Mouse (Mus musculus) liver, embryonic 11.5 days (tissue): Measurements from ENCODE around the gene Tmem104. TPM values are rescaled to one million over a fixed set of nuclear protein-coding genes. Genes with fewer than 3 reads are reported as not detected.

Source experiments
- ATAC-seq: fragments of 200-750 bp; cut with Nextera tagmentation; replicated peaks from 2 replicates; pipeline ENCODE4 v1.8.0; 2017; ENCODE audit warnings: moderate number of reproducible peaks, mild to moderate bottlenecking, moderate TSS enrichment, moderate library complexity; ENCODE audit not compliant: low FRiP score
- DNase-seq: peaks from one replicate; pipeline ENCODE4 v3.0.0-alpha.2; 2017; ENCODE audit warnings: low spot score
- H3K27ac ChIP-seq: fragments of 300-500 bp; sonication (generic); 2 replicates; pipeline ENCODE4 v1.5.1; 2014; ENCODE audit warnings: mild to moderate bottlenecking, low read depth, low read length, control low read depth
- H3K27me3 ChIP-seq: fragments of 300-500 bp; sonication (generic); replicated peaks from 2 replicates; pipeline ENCODE4 v1.6.1; 2014; ENCODE audit warnings: low read length, mixed read lengths; ENCODE audit not compliant: control insufficient read depth, insufficient read depth
- H3K36me3 ChIP-seq: fragments of 300-500 bp; sonication (generic); 2 replicates; pipeline ENCODE4 v1.6.1; 2014; ENCODE audit warnings: mild to moderate bottlenecking, low read length, moderate library complexity, mixed read lengths; ENCODE audit not compliant: control insufficient read depth, insufficient read depth
- H3K4me1 ChIP-seq: fragments of 300-500 bp; sonication (generic); replicated peaks from 2 replicates; pipeline ENCODE4 v1.6.1; 2014; ENCODE audit warnings: low read length, mixed read lengths; ENCODE audit not compliant: control insufficient read depth, insufficient read depth
- H3K4me2 ChIP-seq: fragments of 300-500 bp; sonication (generic); 2 replicates; pipeline ENCODE4 v1.6.1; 2014; ENCODE audit warnings: mild to moderate bottlenecking, control low read depth, moderate library complexity
- H3K4me3 ChIP-seq: fragments of 300-500 bp; sonication (generic); 2 replicates; pipeline ENCODE4 v1.5.1; 2014; ENCODE audit warnings: low read depth, low read length, control low read depth
- H3K9ac ChIP-seq: fragments of 300-500 bp; sonication (generic); 2 replicates; pipeline ENCODE4 v1.6.1; 2014; ENCODE audit warnings: low read depth, low read length, control low read depth
- H3K9me3 ChIP-seq: fragments of 300-500 bp; sonication (generic); 2 replicates; pipeline ENCODE4 v1.6.1; 2016; ENCODE audit warnings: low read length, inconsistent platforms, mixed read lengths; ENCODE audit not compliant: control insufficient read depth
- WGBS: fragments of 180-500 bp; shearing (Covaris S2); extraction: QIAGEN DNeasy Blood & Tissue Kit; methylation state at CpG from one replicate; pipeline ENCODE4 v1.1.7; 2014; 5-methylcytosine and 5-hydroxymethylcytosine counted together
- polyA plus RNA-seq: library from polyadenylated mRNA; unstranded; fragments of >200 nt; fragmentation: Nextera tagmentation; extraction: Ambion mirVana; gene quantifications from 2 replicates; pipeline ENCODE4 v1.2.1, GENCODE M21; 2014

The Tmem104 gene
- polyA plus RNA-seq, 1 experiment from 2014 or later = 10.8 TPM

GRCm38 (mm10) chr11:115234320-115235044 lies 47.2 kb downstream of the Tmem104 start:
- Histone ChIP-seq H3K36me3 (no peaks in the 10 kb centered on the region), H3K4me3 (no peak overlapping the region), H3K4me1 (peaks cover 34% of the 10 kb centered on the region), H3K9me3 (no peaks in the 10 kb centered on the region), H3K4me2 (no peak overlapping the region), H3K27me3 (no peaks in the 10 kb centered on the region), H3K27ac (no peak overlapping the region), H3K9ac (no peak overlapping the region)
- WGBS = 81% methylated on average over 15 of the region's 15 CpGs
- DNase-seq (no peak), ATAC-seq (no peak)

DNA sequence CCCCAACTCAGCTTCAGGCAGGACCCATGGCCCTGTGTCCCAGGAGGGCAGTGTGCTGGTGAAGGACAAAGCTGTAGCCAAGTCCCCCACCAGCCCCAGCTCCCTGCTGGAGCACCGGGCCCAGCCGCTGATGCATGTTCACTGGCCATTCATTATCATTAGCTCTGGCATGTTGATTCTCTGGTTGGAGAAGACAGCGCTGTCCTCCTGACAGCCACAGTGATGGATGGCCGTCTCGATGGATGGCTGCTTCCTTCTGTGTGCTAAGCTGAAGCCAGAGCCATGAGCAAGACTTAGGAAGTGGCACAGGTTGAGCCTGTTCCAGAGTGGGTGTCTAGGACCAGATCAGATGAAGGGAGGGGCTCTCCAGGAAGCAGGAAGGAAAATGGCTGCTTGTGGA lies 49.3 kb downstream of the Tmem104 start:
- 40% methylated on average over 5 of the region's 5 CpGs for WGBS
- H3K27me3 ChIP-seq = no peaks in the 10 kb centered on the region
- no peaks in the 10 kb centered on the region for H3K9me3 ChIP-seq
- H3K9ac ChIP-seq = no peak overlapping the region
- H3K4me1 ChIP-seq = peaks cover 24% of the 10 kb centered on the region
- no peak overlapping the region for H3K27ac ChIP-seq
- no peak overlapping the region for H3K4me3 ChIP-seq
- H3K4me2 ChIP-seq = no peak overlapping the region
- no peaks in the 10 kb centered on the region for H3K36me3 ChIP-seq
- ATAC-seq (no peak), DNase-seq (no peak)

DNA sequence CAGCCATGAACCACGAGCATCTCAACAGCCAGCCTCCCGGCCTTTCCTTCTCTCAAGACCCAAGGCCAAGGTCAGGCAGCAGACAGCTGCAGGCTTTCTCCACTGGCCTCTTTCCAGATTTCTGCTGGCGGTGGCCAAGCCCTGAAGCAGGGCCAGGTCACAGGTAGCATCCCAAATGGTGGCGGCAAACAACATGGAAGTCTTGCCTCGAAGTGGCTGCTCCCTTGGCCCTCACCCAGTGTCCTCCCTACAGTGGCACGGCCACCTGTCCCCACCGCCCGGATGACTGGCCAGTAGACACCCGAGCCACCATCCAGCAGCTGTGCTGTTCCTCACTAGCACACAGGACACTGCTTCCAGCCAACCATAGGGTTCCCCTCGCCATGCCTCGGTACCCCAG lies 54.1 kb downstream of the Tmem104 start:
- Histone ChIP-seq H3K9me3 (no peaks in the 10 kb centered on the region), H3K4me1 (peaks cover 12% of the 10 kb centered on the region), H3K27me3 (peaks cover 3% of the 10 kb centered on the region), H3K4me3 (no peak overlapping the region), H3K36me3 (0 out of 2 replicates have a peak, but pooled peaks cover 2% of the 10 kb centered on the region), H3K4me2 (no peak overlapping the region), H3K9ac (no peak overlapping the region), H3K27ac (no peak overlapping the region)
- ATAC-seq (no peak), DNase-seq (no peak)
- WGBS = 89% methylated on average over 11 of the region's 11 CpGs

GRCm38 (mm10) chr11:115242746-115243145 lies 55.5 kb downstream of the Tmem104 start:
- Histone ChIP-seq H3K9ac (no peak overlapping the region), H3K9me3 (no peaks in the 10 kb centered on the region), H3K27ac (no peak overlapping the region), H3K36me3 (0 out of 2 replicates have a peak, but pooled peaks cover 2% of the 10 kb centered on the region), H3K27me3 (peaks cover 15% of the 10 kb centered on the region), H3K4me1 (peaks cover 11% of the 10 kb centered on the region), H3K4me2 (no peak overlapping the region), H3K4me3 (no peak overlapping the region)
- ATAC-seq = no peak
- no peak for DNase-seq
- 62% methylated on average over 3 of the region's 3 CpGs for WGBS

- 84% methylated on average over 12 of the region's 12 CpGs for WGBS
Measured at GRCm38 (mm10) chr11:115243783-115244182, 56.5 kb downstream of the Tmem104 start.

DNA sequence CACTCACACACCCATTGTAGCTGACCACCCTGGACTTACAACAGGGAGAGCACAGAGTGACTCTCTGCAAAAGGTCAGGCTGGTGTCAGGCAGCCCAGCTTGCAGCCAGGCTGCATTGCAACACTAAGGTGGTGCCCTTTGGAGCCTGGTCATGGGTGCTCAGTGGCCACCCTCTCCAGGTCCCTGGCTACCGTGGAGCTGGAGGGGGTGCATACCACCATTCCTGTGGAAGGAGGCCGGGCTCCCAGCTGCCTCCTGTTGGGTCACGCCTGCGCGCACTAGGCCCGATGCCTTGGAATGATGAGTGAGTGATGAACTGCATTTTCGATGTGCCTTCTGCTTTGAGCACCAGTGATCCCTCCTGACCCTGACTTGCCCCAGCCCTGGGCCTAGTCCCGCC lies 57.6 kb downstream of the Tmem104 start:
- peaks cover 17% of the 10 kb centered on the region for H3K4me1 ChIP-seq

More at GRCm38 (mm10) chr11:115243783-115244182, 56.5 kb downstream of the Tmem104 start:
- Histone ChIP-seq H3K36me3 (0 out of 2 replicates have a peak, but pooled peaks cover 2% of the 10 kb centered on the region), H3K27ac (no peak overlapping the region), H3K9ac (no peak overlapping the region), H3K4me3 (no peak overlapping the region), H3K4me2 (no peak overlapping the region), H3K27me3 (peaks cover 25% of the 10 kb centered on the region), H3K9me3 (no peaks in the 10 kb centered on the region), H3K4me1 (peaks cover 14% of the 10 kb centered on the region)
- DNase-seq = no peak
- ATAC-seq = no peak

DNA sequence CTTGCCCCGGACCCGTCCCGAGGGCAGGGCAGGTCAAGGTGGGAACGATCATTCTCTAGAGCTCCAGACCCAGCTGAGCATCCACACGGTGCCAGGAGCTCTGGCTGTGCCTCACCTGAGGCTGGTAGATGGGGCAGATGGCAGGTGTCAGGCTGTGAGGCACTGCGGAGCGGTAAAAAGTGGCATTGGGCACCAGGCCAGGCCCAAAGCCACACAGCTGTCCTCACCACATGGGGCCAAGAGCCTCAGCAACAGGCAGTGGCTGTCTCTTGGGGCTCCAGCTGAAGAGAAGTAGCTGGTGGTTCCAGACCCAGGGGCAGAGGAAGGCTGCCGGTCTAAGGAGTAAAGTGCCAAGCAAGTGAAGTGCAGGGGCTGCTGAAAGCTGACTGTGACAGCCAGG lies 59.1 kb downstream of the Tmem104 start:
- Histone ChIP-seq H3K4me1 (peaks cover 21% of the 10 kb centered on the region), H3K27me3 (peaks cover 51% of the 10 kb centered on the region), H3K36me3 (0 out of 2 replicates have a peak, but pooled peaks cover 2% of the 10 kb centered on the region)

More for the DNA sequence above, 57.6 kb downstream of the Tmem104 start:
- H3K9ac ChIP-seq = no peak overlapping the region
- H3K27ac ChIP-seq = peak overlapping the region; percentile 21; the same call in 1 of the 2 replicates
- H3K36me3 ChIP-seq = 0 out of 2 replicates have a peak, but pooled peaks cover 2% of the 10 kb centered on the region
- 75% methylated on average over 8 of the region's 8 CpGs for WGBS
- DNase-seq (no peak), ATAC-seq (peak; percentile 44)
- no peaks in the 10 kb centered on the region for H3K9me3 ChIP-seq
- H3K4me2 ChIP-seq = no peak overlapping the region
- H3K4me3 ChIP-seq = no peak overlapping the region
- peaks cover 36% of the 10 kb centered on the region for H3K27me3 ChIP-seq

DNA sequence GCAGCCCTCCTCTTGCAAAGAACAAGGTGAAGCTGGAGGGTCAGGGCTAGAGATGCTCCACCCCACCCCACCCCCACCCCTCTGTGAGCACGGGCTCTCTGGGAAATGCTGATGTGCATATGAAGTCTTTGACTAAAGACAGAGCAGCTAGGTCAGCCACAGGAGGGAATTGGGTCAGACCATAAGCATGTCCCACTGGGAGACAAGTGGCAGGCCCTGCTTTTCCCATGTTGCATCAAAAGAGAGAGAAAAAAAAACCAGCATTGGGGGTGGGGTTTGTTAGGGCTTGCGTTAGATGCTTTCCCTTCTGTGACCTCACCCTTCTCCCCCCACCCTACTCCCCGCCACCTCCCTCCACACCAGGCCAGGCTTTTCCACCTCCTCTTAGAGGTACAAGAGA lies 60.0 kb downstream of the Tmem104 start:
- no peaks in the 10 kb centered on the region for H3K9me3 ChIP-seq
- no peak for DNase-seq
- 9% methylated on average over 3 of the region's 3 CpGs for WGBS
- H3K36me3 ChIP-seq = 0 out of 2 replicates have a peak, but pooled peaks cover 2% of the 10 kb centered on the region
- no peak for ATAC-seq
- H3K4me1 ChIP-seq = peaks cover 21% of the 10 kb centered on the region
- H3K27me3 ChIP-seq = peaks cover 59% of the 10 kb centered on the region
- no peak overlapping the region for H3K27ac ChIP-seq
- no peak overlapping the region for H3K4me2 ChIP-seq
- H3K4me3 ChIP-seq = no peak overlapping the region
- H3K9ac ChIP-seq = no peak overlapping the region

More for the DNA sequence above, 59.1 kb downstream of the Tmem104 start:
- ATAC-seq (no peak), DNase-seq (no peak)
- no peak overlapping the region for H3K4me2 ChIP-seq
- H3K27ac ChIP-seq = no peak overlapping the region
- H3K9me3 ChIP-seq = no peaks in the 10 kb centered on the region
- no peak overlapping the region for H3K4me3 ChIP-seq
- no peak overlapping the region for H3K9ac ChIP-seq
- 72% methylated on average over 8 of the region's 8 CpGs for WGBS

DNA sequence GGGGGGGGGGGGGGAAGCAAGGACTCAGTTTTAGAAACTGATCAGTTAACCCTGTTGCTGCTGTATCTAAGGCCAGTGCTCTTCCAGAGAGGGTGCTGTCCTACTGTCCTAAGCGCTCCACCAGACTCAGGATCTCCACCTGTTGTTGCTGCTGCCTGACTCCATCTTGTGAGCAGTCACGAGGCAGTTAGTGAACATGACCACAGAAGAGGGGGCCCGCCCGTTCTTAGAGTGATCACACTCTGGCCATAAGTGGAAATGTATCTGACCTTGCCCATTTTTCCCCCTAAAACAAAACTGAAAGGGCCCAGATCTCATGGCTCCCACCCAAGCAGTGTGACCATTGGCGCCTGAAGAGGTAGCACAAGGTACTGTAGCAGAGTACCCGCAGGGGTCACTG lies 60.7 kb downstream of the Tmem104 start:
- Histone ChIP-seq H3K4me3 (no peak overlapping the region), H3K9ac (no peak overlapping the region), H3K27me3 (peaks cover 66% of the 10 kb centered on the region), H3K36me3 (0 out of 2 replicates have a peak, but pooled peaks cover 2% of the 10 kb centered on the region), H3K27ac (no peak overlapping the region), H3K4me1 (peaks cover 21% of the 10 kb centered on the region), H3K9me3 (no peaks in the 10 kb centered on the region), H3K4me2 (no peak overlapping the region)
- no peak for ATAC-seq
- WGBS = 57% methylated on average over 6 of the region's 6 CpGs
- DNase-seq = no peak
